Mouse (Mus musculus) spleen, adult 12 weeks (tissue): Measurements from ENCODE around the gene Cgnl1.

Source experiments
- DNase-seq: peaks from one replicate; pipeline ENCODE4 v3.0.0; 2022; ENCODE audit warnings: low spot score

Cgnl1 gene

DNA sequence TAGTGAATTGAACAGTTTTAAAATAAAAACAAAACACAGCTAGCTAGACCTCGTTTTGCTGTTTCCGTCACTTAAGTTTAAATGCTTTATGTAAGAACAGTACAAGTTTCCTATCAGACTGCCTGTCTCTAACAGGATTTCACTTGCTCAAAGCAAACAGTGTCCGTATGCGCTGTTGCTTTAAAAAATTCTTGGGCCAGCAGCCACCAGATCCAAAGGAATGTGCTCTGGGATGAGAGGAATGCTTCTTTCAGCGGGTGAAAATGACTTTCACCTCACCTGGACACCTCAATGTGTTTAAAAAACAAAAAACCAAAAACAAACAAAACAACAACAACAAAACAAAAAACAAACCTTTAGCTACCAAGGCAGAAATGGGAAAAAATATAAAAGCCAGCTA is 54.4 kb downstream of the Cgnl1 start:
- no peak for DNase-seq

DNA sequence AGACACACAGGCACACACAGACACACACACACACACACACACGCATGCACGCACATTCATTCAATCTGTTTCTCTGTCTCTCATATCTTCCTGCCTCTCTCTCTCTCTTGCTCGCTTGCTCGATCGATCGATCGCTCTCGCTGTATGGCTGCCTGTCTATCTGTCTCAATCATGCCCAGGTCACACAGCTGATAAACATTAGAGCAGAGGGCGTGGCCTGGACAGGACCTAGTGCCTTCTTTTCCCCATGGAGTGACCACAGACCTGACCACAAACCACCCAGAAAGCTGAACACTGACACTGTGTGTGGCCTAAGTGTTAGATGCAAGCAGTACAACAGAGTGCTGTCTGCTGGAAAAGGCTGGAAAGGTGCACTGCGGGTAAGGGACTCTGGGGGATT is 60.6 kb downstream of the Cgnl1 start:
- no peak for DNase-seq

DNA sequence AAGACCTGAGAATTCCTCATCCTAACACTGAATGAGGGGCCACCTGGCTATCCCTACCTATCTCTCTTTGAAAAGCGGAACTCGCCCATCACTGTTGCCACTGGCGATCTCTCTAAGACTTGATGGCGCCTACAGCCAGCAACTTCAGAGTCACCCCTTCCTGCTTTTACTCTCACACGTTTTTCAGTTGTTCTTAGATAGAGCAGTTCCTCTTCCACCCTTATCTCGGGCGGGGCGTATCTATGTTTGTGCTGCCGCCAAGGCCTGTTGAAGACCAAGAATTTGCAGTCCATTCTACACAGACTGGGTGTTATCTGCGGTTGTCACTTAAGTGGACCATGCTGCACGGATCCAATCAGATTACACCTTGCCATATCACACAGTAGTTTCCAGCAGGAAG is 62.2 kb downstream of the Cgnl1 start:
- DNase-seq = no peak

DNA sequence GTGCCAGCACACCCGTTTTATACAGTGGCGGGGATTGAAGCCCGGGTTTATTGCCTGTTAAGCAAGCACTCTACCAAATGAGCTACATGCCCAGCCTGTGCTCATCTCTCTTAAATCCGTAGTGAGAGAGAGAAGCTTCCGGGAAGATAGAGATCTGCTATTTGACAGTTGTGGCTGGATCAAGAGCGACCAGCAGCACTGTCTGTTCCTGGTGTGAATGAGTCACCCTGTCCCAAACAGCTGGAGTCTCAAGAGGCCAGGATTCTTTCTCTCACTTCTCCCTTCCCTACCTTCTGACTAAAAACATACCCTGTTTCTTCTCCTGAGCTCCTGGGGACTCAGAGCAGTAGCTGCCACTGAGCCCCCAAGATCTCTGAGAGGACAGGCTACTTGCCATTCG is 63.4 kb downstream of the Cgnl1 start:
- no peak for DNase-seq

DNA sequence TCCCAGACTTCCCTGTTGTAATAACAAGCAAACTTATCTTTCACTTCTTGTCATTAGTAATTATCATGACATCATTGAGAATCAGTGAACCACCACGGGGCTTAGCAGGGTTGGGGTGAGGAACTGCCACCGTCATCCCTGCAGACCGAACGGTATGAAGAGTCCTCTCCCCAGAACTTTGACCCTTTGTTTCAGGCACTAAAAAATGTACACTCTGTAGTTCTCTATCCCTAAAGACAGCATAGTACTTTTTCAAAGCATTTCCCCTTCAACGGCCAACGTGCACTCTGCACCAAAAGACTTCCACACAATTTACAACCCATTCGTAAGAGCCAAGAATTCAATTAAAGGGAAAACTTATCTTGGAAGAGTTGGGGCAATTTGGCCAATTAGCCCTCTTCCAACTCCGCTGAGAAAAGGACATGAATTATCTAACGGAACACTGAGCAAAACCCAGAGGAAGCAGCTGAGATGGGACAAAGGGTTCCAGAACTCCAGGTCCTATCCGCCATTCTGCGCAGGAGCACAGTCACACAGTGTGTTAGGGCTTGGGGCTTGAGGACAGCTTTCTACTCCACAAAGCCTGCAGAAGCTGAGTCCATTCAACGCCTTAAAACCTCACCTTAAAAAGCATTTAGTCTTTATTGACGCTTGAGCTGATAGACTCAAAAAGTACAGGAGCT is 66.9 kb downstream of the Cgnl1 start:
- no peak for DNase-seq

DNA sequence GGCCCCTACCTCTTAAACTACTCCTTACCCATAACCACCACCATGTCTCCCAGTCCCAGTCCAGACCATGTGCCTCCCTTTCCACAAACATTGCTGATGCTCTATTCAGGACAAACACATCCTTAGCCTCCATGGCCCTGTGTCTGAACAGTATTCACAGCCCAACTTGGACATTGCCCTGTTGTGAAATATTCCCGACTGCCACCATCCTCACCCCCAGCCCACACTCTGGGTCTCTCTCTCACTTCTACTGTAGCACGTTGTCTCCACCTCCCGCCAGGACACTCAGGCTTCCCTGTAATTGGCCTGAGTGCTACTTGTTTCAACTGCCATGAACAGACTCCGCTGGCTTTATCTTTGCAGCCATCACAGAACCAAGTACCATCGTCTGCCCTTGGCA is 72.3 kb downstream of the Cgnl1 start:
- DNase-seq = no peak

DNA sequence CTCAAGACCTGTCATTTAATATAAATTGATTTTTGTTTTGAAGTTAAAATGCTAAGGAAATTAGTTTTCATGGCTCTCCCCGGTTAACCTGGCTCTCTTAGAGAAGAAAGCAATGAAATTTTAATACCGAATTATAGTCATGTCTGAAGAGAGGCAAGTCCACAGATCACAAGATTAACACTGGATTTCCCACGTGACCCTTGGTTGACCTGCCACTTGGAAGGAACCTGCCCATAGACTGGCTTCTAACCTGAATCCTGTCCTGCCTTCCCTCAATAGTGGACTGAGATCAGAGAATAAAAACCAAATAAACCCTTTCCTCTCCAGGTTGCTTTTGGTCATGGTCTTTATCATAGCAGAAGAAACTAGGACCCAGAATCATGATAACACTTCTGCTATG is 73.3 kb downstream of the Cgnl1 start:
- no peak for DNase-seq

DNA sequence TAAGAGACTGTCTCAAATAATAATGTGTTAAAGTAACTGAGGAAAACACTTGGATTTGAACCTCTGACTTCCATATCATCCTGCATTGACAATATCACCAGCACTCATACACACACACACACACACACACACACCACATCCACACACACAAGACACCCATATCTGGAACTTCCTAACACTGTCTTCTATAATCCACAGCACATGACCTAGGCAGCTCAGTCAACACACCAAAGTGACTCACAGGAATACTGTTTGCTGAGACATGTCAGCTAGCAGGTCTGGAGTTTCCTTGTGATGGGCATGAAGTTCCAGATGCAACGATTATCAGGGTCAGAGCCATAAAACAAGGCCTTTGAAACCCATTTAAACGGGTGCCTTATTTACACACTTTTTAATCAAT is 74.2 kb downstream of the Cgnl1 start:
- DNase-seq = no peak

DNA sequence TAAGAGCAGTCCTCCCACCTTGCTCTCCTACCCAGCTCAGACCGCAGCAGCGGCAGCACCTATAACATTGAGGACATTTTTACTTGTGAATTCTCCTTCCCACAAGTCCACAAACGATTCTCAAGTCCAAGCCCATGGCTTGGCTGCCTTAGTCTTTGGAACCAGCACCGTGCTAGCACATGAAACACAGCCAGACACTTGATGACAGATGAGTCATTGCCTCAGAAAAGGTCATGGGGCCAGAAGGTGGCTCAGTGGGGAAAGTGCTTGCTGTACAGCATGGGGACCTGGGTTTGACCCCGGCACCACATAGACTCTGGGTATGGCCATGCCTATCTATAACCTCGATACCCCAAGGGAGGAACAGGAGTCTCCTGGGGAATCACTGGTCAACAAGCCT is 74.6 kb downstream of the Cgnl1 start:
- DNase-seq = no peak

DNA sequence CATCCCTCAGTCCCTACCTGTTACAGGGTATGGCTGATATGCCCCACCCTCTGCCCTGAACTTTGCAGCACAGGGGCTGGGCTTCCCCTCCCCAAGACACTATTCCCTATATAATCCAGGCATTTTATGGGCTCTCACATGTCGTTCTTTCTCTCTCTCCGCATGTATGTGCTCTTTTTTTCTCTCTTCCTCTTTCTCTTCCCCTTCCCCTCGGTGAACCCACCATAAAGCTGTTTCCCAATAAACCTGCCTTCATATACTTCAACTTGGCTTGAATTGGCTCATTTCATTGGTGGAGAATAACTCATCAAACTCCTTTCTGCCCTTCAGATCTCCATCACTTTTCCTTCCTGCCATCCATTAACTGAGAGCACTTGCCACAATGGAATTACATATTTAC is 76.3 kb downstream of the Cgnl1 start:
- DNase-seq = no peak

DNA sequence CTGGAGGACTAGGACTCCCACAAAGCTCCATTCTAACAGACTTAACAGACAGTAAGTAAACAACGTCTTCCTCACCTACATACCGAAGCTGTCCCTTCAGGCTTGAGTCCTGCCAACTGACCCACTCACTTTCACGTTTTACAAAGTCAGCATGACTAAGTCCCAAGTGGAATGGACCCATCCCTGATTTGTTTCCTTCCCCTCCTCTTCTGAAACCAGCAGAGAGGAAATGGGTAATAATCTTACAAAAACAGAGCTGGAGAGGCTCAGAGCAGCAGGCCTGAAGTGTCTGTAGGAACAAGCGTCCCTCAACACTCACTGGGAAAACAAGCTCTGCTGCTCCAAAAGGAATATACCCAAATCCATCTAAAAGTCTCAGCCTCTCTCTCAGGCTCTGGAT is 77.2 kb downstream of the Cgnl1 start:
- DNase-seq = no peak

DNA sequence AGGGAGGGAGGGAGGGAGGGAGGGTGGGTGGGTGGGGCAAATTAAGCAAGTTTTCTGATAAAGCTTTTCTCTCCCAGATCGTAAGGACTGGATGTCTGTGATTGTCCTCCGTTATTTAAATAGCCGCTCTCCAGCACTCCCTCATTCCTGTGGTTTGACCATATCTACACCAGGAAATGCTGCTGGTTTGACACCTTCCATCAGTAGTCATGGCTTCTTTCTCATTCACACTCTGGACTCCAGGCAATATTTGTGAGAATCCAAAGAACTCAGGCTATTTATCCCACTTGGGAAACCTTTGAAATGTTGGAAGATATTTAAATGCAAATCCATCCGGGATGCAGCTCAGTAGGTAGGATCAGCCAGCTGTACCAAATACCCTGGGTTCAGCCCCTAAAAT is 77.6 kb downstream of the Cgnl1 start:
- DNase-seq = no peak

DNA sequence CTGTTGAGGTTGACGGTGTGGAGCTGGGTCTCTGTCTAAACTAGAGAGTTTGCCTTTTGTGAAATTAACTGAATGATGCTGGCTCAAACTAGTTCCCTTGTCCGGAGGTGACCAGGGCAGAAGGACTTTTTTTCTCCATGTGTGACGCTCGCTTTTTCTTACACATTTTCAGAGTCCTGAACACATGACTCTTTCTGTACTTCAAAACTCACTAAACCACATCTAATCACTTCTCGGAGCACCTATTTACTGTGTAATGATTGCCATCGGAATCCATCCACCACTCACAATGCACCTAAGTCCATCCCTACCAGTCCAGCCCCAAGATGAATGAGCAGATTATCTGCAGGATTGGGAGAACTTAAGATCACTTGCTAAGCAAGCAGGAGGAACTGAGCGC is 79.2 kb downstream of the Cgnl1 start:
- no peak for DNase-seq

DNA sequence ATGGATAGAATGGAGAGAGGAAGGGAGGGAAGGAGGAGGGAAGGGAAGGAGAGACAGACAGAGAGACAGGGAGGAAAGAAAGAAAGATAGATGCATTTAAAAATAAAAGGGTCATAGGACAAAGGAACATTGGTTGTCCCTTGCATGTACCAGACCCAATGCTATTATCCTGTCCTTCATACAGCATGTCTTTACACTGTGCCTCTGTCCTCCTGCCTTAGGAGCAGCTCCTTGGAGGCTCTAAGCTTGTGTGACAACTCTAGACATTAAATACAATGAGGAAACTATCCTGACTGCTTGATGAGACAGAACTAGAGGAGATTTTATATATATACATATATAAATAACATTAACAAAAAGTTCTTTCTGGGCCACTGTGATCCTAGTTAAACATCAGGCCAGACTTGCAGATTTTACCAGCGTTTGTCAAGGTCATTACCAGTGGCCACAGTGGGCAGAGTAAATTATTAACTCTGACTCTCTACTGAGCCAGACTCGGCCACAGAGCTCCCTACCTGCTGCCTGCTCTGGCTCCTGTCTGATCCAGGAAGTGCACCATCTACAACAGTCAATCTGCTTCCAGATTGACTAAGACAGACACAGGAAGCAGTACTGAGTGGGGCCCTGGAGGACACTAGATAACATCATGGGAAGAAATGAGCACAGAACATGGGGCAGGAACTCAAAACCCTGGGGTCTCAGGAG is 81.9 kb downstream of the Cgnl1 start:
- DNase-seq = no peak

DNA sequence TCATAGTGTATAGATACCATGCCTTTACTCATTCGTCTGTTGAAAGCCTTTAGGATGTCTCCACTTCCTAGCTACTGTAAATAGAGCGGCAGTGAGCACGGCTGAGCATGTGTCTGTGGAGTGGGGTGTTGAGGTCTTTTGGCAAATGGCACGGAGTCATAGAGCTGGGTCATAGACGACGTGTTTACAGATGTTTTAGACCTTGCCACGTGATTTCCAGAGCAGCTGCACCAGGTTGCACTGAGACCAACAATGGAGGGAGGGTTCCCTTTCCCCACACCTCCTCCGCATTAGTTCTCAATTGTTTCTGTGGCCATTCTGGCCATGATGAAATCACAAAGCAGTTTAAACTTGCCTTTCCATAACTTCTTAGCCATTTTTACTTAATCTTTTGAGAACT is 84.9 kb downstream of the Cgnl1 start:
- DNase-seq = no peak

DNA sequence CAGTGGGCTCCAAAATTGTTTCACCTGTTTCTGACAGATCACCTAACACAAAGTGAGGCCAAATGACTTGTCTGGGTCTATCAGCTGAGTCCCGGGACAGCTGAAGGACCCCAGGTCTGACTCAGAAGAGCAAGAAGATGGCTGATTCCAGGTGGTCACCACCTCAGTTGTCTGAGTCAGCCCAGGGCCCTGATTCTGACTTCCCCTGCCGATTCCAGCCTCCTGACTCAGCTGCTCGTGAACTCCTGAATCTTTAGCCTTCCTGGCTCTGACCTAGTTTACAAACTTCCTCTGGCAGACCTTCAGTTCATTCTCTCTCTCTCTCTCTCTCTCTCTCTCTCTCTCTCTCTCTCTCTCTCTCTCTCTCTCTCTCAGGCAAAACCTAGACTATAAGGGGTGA is 86.6 kb downstream of the Cgnl1 start:
- no peak for DNase-seq

DNA sequence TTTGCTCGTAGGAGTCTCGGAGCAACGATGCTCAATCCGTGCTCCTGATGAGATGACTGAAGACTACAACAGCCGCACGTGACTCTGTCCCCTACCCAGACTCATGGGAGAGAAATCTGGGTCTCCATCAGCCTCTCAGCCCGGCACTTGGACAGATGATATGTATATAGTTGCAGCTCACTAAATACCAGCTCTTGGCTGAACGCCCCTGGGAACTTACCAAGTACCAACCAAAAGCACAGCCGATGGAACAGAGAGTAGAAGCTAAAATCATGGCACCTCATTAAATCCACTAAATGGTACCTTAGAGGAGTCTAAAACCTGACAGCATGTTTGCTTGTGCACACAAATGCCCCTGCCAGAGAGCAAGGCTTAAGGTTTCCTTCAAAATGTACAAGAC is 91.0 kb downstream of the Cgnl1 start:
- DNase-seq = no peak

DNA sequence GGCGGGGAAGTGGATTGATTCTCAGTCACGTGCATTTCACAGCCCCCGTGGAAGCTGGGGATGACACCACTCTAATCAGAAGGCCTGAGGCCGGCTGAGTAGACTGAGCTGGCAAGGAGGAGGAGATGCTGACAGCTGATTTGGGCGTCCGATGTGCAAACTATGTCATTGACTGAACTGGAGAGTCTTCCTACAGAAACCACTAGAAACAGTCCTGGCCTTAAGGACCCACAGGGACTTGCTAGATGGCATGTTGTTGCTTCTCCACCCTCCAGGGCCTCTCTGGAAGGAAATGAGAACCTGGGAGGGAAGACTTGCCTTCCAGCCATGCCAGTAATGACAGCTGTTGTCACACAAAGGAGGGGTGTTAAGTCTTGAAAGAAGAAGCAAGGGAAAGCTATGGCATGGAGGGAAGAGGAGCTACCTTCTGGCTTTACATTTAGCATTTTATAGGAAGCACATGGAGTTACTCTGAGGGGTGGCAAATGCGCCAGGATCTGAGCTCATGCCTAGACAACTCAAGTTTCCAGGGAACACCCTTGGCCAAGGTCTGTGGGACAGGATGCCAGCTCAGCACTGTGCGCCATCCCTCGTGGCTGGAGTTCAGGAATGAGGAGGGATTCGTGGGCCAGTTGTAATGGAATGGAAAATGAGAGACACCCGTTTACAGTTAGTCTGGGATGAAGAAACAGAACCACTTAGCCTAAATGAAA is 92.1 kb downstream of the Cgnl1 start:
- DNase-seq = no peak

DNA sequence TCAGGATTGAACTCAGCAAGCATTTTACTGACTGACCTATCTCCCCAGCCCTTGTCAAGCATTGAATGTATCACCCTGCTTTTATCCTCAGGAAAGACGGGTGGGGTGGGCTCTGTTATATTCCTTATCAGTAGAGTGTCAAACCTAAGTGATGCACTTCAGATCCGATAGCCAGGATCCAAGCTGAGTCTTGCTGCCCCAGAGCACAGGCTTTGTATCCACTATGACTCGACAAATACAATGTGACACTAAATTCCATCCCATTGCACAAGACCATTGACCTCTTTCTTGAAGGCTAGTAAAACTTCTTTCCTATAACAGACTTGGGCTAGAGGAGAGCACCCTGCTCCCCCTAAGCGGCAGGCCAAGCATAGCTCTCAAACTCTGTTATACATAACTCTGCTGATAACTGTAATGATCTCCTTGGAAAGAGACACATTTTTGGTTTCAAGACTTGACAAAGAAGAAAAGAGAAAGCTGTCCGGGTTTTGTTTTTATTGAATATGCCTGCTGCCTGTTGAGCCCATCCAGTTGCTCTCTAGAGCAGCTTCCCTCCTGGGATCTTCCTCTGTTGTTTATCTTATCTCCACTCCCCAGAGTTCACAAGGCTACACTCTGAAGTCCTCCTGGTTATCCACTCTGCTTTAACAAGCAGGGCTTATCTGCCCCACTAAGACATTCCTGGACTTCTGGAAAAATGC is 94.3 kb downstream of the Cgnl1 start:
- no peak for DNase-seq

DNA sequence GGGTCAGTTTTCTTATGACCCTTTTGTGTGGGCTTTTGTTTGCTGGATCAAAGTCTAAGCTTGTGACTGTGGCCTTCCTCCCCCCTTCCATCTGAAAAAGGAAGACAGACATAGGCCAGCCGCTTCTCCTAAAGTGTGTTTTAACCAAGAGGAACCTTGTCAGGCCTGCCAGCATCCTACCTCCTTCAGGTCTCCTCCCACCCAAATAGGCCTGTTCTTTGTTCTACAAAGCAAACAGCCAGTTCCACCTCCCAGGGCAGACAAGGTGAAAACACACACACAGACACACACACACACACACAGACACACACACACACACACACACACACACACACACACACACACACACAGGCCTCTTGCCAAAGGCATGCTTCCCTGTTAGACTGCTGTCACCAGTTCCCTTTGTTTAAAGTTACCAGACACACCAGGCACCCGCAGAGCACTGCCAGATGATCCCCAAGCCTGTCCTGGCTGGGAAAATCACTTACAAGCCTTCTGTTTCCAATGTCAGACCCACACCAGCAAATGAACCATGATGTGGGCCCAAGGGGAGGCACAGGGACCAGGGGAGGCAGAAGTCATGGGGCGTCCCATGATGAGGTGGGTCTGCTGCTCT is 95.5 kb downstream of the Cgnl1 start:
- no peak for DNase-seq

DNA sequence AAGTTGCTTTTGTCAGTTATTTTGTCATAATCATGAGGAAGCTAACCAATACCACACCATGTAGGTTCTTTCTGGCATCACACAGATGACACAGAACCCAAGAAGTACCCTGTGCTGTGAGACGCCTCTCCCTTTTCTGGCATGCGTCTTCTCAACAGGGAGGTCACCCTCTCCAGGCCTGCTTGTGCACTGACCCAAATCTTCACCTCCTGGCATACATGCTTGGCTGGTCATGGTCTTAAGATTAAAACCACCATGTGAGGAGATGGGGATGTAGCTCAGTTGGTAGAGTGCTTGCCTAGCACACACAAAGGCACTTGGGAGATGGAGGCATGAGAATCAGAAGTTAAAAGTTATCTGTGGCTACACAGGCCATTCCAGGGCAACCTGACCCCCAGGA is 96.2 kb downstream of the Cgnl1 start:
- no peak for DNase-seq

DNA sequence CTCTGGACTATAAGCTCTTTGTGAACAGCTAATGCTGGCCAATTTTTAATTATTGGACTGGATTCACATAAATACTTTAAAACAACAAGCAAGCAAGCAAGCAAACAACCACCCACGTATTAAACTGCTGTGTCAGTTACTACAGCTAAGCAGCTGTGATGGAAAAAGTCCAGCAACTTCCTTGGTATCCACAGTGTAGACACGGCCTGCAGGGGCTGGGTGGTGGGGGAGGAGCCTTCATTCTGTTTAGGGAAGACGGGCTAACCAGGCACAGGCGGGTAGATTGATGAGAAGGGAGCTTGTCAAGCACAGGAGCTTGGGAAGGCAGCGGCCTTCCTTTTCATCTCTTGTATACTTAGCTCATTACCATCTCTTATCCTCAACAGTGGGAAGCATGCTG is 96.9 kb downstream of the Cgnl1 start:
- no peak for DNase-seq

DNA sequence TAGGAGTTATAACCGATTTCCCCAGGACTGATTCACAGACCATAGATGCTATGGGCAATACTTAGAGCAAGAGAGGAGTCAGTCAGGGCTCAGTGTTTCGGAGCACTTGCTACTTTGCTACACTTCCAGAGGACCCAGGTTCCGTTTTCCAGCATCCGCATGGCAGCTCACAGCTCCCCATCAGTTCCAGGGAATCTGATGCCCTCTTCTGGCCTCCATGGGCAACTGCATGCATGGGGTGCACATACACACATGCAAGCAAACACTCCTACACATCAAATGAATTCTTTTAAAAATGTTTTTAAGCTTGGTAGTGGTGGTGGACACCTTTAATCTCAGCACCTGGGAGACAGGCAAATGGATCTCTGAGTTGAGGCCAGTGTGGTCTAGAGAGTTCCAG is 98.9 kb downstream of the Cgnl1 start:
- no peak for DNase-seq
